Mouse (Mus musculus) spleen, postnatal 10 days (tissue): Measurements from ENCODE around the gene Manbal.

Experiments
- DNase-seq, 2 experiments: peaks; one replicate each; pipeline ENCODE4 v3.0.0; 2021 to 2022; ENCODE audit warnings: low spot score in 2 of 2

Gene Manbal

GRCm38 (mm10) chr2:157434497-157434896, 67.1 kb downstream of the Manbal start:
- DNase-seq, result no peak

DNA sequence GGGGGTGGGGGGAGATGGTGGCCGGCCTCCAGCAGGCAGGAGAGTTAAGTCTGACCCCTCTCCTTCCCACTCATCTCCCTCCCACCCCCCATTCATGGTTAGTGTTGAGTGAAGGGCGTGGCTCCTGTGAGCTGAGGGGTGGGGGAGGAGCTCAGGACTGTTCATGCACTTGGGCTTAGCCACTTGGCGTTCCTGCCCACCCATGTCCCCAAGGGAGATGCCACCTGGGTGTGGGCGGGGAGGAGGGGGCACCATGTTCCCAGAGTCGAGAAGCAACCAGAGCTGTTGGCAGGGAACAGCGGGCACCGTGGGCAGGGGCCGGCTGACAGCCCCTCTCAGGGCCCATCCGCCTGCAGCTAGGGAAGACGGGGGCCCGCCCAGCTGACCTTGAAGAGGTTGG, 69.1 kb downstream of the Manbal start:
- no peak for DNase-seq

DNA sequence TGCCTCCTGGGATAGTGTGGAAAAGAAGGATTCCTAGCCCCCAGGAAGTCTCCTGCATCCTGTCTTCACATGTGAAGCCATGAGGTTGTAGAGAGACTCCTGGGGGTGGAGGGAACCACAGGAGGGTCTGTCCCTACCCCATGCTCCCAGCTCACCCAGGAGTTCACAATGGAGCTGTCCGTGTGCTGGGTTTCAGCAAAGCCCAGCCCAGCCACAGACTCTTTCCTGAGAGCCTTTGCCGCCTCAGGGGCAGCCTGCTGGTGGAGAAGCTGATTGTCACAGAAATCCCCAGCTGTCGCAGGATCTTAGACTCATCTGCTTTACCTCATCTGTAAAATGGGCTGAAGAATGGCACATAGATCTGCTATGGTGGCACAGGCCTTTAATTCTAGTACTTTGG, 69.7 kb downstream of the Manbal start:
- DNase-seq, result no peak

GRCm38 (mm10) chr2:157441363-157441762, 74.0 kb downstream of the Manbal start:
- DNase-seq, result no peak
